ENCODE assay signal across 23 mouse cellular contexts in the genomic region with DNA sequence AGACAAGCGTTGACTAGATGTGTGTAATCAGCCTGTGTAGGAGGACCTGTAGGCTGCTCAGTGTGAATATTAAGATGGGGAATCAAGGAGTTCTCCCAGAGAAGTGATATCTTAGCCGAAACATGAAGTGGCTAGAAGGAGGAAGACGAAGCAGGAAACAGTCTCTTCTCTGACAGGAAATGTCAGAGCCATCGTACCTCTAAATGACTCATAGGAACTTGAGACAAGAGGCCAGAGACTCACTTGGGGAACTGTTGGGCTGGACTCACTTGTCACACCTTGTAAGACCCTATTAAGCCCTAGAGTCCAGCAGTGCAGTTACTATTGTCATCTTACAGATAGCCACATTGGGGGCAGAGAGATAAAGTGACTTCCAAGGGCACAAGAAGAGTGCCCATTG. TPM values are rescaled to one million over a fixed set of nuclear protein-coding genes. Genes with fewer than 3 reads are reported as not detected.
DNase-seq lines count a peak whose midpoint lies in the region; ATAC-seq lines count a peak whose summit lies in the region.
"Had no signal": no experiment of that assay in that cellular context is flagged by ENCODE, and none has a peak within 500 bp of the region (broad histone marks: within the 10 kb centered on the region; RNA-seq: fewer than 3 reads in every experiment).

No protein-coding gene starts in this region.

- H3K27ac ChIP-seq in forebrain, embryonic 10.5 days: no peak overlapping the region
- H3K27ac ChIP-seq: embryonic facial prominence, embryonic 10.5 days; embryonic facial prominence, embryonic 15.5 days; forebrain, embryonic 13.5 days; hindbrain, embryonic 13.5 days; lung, embryonic 15.5 days had no signal

- H3K27me3 ChIP-seq in forebrain, embryonic 10.5 days (ENCODE audit: poor library complexity, severe bottlenecking): no peaks in the 10 kb centered on the region
- H3K27me3 ChIP-seq: embryonic facial prominence, embryonic 15.5 days; forebrain, embryonic 13.5 days; hindbrain, embryonic 13.5 days; lung, embryonic 15.5 days; Patski had no signal

- 84% methylated on average over 4 of the region's 4 CpGs for WGBS in forebrain, embryonic 10.5 days

- H3K36me3 ChIP-seq in forebrain, embryonic 10.5 days (replicated peaks): no peaks in the 10 kb centered on the region
- H3K36me3 ChIP-seq: embryonic facial prominence, embryonic 10.5 days; embryonic facial prominence, embryonic 15.5 days; hindbrain, embryonic 13.5 days; lung, embryonic 15.5 days had no signal

- peak; percentile 22 for DNase-seq in brain, adult 2 months (ENCODE audit: low read depth, low spot score)
- DNase-seq in thymus, postnatal 4 days: no peak
- no peak for DNase-seq in forebrain, embryonic 10.5 days (ENCODE audit: extremely low spot score, low spot score)
- no peak for DNase-seq in left cerebral cortex, adult 18-20 months (ENCODE audit: low spot score in 2 of 2)
- DNase-seq: adrenal gland, postnatal 25 days; cerebellum, adult 2 months; cerebellum, postnatal 14 days; gastrocnemius, postnatal 25 days; heart, adult 18-20 months; heart, postnatal 36 days; kidney, adult 11 months; kidney, postnatal 4 days; liver; midbrain, embryonic 14.5 days; right cerebral cortex, postnatal 4 days had no signal

- H3K4me3 ChIP-seq in forebrain, embryonic 10.5 days: no peak overlapping the region
- H3K4me3 ChIP-seq: embryonic facial prominence, embryonic 10.5 days; embryonic facial prominence, embryonic 15.5 days; forebrain, embryonic 13.5 days; hindbrain, embryonic 13.5 days; lung, embryonic 15.5 days had no signal

- H3K9me3 ChIP-seq in forebrain, embryonic 10.5 days: no peaks in the 10 kb centered on the region
- H3K9me3 ChIP-seq: embryonic facial prominence, embryonic 10.5 days; embryonic facial prominence, embryonic 15.5 days; forebrain, embryonic 13.5 days; hindbrain, embryonic 13.5 days; lung, embryonic 15.5 days had no signal

- ATAC-seq in CD4-positive, CD25-positive, alpha-beta regulatory T cell, adult 4 months: peak; percentile 63
- ATAC-seq in inflammation-experienced regulatory T-cells, adult 6 months: peak; percentile 68
- ATAC-seq: forebrain, embryonic 13.5 days; Patski had no signal

- no peaks in the 10 kb centered on the region for H3K4me1 ChIP-seq in forebrain, embryonic 10.5 days
- H3K4me1 ChIP-seq: embryonic facial prominence, embryonic 10.5 days; embryonic facial prominence, embryonic 15.5 days; forebrain, embryonic 13.5 days; hindbrain, embryonic 13.5 days; lung, embryonic 15.5 days had no signal

RNA-seq across cellular contexts. Expression of a gene that starts 25.0 kb away (rescaled TPM):
- 10 to 100 TPM; 46.7 to 49.4 TPM for polyA plus RNA-seq in CD4-positive, CD25-positive, alpha-beta regulatory T cell, adult 4 months (2017; shearing (Covaris generic))
- 10 to 100 TPM; 45.9 to 75.8 (median 54.1) TPM for polyA plus RNA-seq in inflammation-experienced regulatory T-cells, adult 6 months (2017; shearing (Covaris generic))
- 124 and 138 TPM in 2 replicates for polyA plus RNA-seq in forebrain, embryonic 10.5 days (2016; fragmentation: Nextera tagmentation; extraction: Ambion mirVana)
- 100 to 1,000 TPM; 105 to 108 TPM for total RNA-seq in left cerebral cortex, adult 18-20 months (2021)
